Mouse (Mus musculus): ENCODE data around the gene Hist2h2aa1. TPM values are rescaled to one million over a fixed set of nuclear protein-coding genes. Genes with fewer than 3 reads are reported as not detected.
A peak's percentile ranks its signal among the peaks of the same experiment; 100 is the strongest.
"Not testable (repeated sequence)": the region's sequence is repeated elsewhere in the genome, so short reads cannot be mapped to it uniquely, and the experiment has no call there.

The Hist2h2aa1 gene
- polyA plus RNA-seq, 1 experiment, result 90.6 TPM

DNA sequence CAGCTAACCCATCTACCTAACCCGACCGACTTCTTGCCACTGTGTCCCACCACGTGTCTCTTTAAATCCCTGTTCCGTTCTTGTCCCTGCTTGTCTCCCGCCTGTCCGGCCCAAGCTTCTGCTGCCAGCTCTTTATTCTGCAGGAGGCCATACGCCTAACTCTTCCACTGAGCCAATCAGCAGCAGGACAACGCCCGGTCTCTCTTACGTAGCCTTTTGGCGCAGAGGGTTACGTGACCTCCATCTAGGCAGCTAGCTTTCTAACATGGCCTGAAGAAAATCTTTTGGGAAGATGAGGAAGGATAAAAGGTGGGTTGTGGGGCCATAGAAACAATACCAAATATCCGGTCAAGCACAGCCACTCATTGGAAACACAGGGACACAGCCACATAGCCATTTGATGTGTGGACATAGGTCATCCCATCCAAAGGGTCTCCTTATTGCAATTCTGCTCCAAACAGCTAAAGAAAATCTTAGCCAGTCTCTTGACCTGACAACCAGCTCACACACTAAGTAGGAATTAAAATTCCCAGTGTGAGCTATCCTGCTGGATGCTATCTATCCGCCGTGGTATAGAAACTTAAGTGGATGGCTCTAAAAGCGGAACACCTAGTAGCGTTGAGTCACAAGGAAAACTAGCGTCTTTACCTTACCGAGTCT is 17.0 kb downstream of the Hist2h2aa1 start:
- TF ChIP-seq CTCF (IDR thresholded peaks at IDR 0.05; ENCODE audit: borderline replicate concordance, extremely low read depth, insufficient read depth, insufficient read length) (no peak), POLR2A (IDR thresholded peaks at IDR 0.05; ENCODE audit: borderline replicate concordance, extremely low read depth, insufficient read depth, insufficient read length, poor library complexity, severe bottlenecking) (peak; percentile 24; the same call in 1 of the 2 replicates)
- DNase-seq (ENCODE audit: low read depth), result peak; percentile 94

DNA sequence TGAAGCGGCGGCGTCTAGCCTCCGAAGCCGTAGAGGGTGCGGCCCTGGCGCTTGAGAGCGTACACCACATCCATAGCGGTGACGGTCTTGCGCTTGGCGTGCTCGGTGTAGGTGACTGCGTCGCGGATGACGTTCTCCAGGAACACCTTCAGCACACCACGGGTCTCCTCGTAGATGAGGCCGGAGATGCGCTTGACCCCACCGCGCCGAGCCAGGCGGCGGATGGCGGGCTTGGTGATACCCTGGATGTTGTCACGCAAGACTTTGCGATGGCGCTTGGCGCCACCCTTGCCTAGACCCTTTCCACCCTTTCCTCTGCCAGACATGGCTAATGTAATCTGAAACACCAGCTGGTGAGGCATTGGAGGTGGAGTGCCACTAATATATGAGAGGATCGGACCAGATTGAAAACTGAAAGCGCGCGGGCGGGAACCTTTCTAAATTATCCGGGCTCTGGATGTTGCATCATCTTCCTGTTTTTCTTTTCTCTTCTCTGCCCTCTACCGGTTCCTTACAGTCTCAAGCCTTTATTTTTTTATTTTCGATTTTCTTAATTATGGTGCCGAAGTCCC is 17.8 kb downstream of the Hist2h2aa1 start, which contains the start of gene Hist2h4:
Gene Hist2h4 (minus strand): TSS at position 333 of the 572 bp plus-strand sequence.
- TF ChIP-seq POLR2A (IDR thresholded peaks at IDR 0.05; ENCODE audit: borderline replicate concordance, extremely low read depth, insufficient read depth, insufficient read length, poor library complexity, severe bottlenecking), result peak; percentile 82; the same call in 1 of the 2 replicates
- peak; percentile 40; the same call in 1 of the 2 replicates for TF ChIP-seq CTCF (IDR thresholded peaks at IDR 0.05; ENCODE audit: borderline replicate concordance, extremely low read depth, insufficient read depth, insufficient read length)
- peak; percentile 98 for DNase-seq (ENCODE audit: low read depth)

DNA sequence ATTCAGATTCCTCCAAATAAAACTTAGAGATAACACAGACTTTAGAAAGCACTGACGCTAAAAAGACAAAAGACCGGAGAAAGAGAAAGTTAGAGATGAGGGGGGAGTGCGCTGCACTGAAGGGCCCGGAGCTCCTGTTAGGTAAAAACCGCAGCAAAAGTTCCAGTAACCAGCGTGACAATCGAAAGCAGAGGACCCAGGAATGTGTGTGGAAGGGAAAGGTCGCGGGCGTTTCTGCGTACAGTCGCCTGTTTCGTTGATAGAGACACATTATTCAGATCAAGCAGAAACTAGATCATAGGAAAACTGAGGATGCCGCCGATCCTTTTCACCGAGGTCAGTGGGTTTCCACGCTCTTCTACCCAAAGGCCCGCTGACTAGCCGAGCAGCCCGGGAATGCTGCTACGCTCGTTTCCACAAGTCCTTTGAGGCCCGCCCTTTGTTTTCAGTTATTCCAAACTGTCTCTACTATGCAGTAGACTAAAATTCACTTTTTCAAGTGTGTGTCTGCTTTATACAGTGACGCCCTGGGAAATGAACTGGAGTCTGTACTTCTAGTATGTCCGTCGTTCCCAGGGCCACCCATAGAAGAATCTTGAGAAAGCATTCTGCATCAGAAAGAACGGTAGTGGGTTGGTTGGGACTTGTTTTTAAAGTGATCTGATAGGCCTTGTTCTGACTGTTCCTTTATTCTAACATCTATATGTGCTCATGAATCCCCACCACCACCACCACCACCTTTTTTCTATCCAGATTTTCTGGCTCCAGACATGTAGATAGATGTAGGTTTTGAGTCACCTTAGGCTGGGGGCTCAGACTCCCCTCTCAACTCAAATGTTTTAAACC is 18.5 kb downstream of the Hist2h2aa1 start:
- TF ChIP-seq POLR2A (IDR thresholded peaks at IDR 0.05; ENCODE audit: borderline replicate concordance, extremely low read depth, insufficient read depth, insufficient read length, poor library complexity, severe bottlenecking) (no peak), CTCF (IDR thresholded peaks at IDR 0.05; ENCODE audit: borderline replicate concordance, extremely low read depth, insufficient read depth, insufficient read length) (no peak)
- DNase-seq (ENCODE audit: low read depth), result no peak

DNA sequence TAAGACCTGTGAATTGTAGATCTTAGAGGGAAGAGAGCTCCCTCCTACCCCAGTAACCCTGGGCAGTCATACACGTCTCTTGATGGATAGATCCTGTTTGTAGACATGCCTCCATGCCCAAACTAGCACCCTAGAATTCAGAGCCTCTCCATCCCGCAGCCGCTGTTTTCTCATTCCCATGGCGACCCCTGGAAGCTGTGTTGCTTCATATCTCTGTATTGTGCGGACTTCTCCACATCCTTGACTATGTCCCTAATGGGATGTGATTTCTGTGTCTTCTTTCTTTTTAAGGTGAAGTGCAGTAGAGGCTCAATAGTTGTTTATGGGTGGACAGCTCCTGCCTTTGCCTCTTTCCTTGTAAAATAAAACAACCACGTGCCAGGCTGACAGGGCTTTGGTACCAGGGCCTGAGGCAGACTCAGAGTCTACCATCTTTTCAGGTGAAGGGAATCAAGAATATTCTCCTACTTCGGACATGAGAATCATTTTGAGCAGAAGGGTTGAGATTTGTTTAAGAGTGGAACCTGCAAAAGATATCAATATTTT is 19.2 kb downstream of the Hist2h2aa1 start:
- no peak for DNase-seq (ENCODE audit: low read depth)
- no peak for TF ChIP-seq CTCF (IDR thresholded peaks at IDR 0.05; ENCODE audit: borderline replicate concordance, extremely low read depth, insufficient read depth, insufficient read length)

DNA sequence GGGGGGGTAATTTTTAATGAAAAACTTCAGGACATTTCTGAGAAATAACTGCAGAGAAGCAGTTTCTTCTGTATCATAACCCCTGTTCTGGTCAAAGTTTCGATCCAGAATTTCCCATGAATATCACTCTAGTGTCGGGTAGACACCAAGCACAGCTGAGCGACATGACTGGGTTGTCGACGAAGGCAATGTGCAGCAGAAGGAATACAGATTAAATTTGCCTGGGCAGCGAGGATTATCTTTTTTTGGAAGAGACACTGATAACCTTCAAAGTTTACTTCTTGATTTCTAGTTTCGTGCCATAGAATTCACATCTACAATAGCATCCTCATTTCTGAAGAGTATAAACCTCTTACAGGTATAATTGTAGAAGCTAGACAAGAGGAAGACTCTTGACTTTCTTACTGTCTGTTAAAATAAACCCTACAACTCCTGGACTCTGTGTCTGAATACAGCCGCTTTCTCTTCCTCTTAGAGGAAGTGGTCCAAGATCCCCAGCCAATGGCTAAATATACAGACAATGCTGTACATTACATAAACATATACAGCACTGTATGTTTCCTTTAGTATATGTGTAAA is 20.9 kb downstream of the Hist2h2aa1 start:
- DNase-seq (ENCODE audit: low read depth), result no peak
- no peak for TF ChIP-seq CTCF (IDR thresholded peaks at IDR 0.05; ENCODE audit: borderline replicate concordance, extremely low read depth, insufficient read depth, insufficient read length)
- no peak for TF ChIP-seq POLR2A (IDR thresholded peaks at IDR 0.05; ENCODE audit: borderline replicate concordance, extremely low read depth, insufficient read depth, insufficient read length, poor library complexity, severe bottlenecking)

DNA sequence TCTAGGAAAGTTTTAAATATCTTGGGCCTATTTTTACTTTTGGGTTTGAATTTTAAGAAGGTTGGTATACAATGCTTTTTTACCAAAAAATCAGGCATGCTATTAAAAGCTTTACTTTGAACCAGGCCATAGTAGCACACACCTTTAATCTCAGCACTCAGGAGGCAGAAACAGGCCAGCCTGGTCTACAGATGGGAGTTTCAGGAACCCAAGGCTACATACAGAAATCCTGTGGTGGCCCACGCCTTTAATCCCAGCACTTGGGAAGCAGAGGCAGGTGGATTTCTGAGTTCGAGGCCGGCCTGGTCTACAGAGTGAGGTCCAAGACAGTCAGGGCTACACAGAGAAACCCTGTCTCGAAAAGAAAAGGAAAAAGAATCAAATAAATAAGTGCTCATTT is 22.2 kb downstream of the Hist2h2aa1 start:
- DNase-seq (ENCODE audit: low read depth), result no peak
- TF ChIP-seq POLR2A (IDR thresholded peaks at IDR 0.05; ENCODE audit: borderline replicate concordance, extremely low read depth, insufficient read depth, insufficient read length, poor library complexity, severe bottlenecking) (no peak), CTCF (IDR thresholded peaks at IDR 0.05; ENCODE audit: borderline replicate concordance, extremely low read depth, insufficient read depth, insufficient read length) (no peak)

DNA sequence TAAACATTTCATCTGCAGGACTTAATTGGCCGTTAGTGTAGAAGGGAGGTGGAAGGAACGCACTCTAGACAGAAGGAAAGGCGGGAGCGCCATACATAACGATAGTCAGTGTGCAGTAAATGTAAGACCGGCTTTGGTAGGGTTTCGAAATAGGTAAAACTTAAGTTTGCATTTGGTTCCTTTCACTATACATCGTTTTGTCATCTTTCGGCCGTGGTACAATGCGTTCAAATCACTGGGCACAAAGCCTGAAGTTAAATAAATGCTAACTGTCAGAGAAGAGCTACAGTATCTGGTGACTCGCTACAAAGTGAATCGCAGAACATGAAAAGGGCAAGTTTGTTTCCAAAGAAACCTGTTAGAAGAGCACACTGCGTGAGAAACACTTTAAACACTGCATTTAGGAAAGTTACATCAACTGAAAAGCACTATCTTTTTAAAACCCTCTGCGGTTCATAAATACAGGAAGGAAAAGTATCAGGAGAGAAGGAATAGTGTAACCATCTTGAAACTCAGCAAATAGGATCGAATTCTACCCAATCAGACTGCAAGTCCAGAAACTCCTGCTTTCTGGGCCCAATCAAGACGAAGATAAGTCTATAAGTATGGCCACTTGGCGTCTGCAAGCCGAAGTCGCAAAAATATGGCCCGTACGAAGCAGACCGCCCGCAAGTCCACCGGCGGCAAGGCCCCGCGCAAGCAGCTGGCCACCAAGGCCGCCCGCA is 22.9 kb downstream of the Hist2h2aa1 start, which contains the start of gene Hist2h3b:
Gene Hist2h3b (plus strand): TSS at position 604 of the 725 bp plus-strand sequence.
- DNase-seq (ENCODE audit: low read depth), result peak; percentile 98
- TF ChIP-seq POLR2A (IDR thresholded peaks at IDR 0.05; ENCODE audit: borderline replicate concordance, extremely low read depth, insufficient read depth, insufficient read length, poor library complexity, severe bottlenecking) (peak; percentile 58; the same call in 1 of the 2 replicates), CTCF (IDR thresholded peaks at IDR 0.05; ENCODE audit: borderline replicate concordance, extremely low read depth, insufficient read depth, insufficient read length) (no peak)

DNA sequence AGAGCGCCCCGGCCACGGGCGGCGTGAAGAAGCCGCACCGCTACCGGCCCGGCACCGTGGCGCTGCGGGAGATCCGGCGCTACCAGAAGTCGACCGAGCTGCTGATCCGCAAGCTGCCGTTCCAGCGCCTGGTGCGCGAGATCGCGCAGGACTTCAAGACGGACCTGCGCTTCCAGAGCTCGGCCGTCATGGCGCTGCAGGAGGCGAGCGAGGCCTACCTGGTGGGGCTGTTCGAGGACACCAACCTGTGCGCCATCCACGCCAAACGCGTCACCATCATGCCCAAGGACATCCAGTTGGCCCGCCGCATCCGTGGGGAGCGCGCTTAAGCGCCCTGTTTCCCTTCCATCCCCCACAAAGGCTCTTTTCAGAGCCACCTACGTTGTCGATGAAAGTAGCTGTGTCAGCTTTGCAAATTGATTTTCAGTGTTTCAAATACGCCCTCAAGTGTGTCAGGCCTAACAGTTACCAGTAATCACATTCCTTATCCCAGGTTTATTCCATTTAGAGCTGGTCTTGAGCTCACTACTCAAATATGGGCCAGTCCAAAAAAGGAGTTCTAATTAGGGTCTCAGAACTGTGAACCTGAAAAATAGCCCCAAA is 23.6 kb downstream of the Hist2h2aa1 start:
- not testable (repeated sequence) for DNase-seq (ENCODE audit: low read depth)

DNA sequence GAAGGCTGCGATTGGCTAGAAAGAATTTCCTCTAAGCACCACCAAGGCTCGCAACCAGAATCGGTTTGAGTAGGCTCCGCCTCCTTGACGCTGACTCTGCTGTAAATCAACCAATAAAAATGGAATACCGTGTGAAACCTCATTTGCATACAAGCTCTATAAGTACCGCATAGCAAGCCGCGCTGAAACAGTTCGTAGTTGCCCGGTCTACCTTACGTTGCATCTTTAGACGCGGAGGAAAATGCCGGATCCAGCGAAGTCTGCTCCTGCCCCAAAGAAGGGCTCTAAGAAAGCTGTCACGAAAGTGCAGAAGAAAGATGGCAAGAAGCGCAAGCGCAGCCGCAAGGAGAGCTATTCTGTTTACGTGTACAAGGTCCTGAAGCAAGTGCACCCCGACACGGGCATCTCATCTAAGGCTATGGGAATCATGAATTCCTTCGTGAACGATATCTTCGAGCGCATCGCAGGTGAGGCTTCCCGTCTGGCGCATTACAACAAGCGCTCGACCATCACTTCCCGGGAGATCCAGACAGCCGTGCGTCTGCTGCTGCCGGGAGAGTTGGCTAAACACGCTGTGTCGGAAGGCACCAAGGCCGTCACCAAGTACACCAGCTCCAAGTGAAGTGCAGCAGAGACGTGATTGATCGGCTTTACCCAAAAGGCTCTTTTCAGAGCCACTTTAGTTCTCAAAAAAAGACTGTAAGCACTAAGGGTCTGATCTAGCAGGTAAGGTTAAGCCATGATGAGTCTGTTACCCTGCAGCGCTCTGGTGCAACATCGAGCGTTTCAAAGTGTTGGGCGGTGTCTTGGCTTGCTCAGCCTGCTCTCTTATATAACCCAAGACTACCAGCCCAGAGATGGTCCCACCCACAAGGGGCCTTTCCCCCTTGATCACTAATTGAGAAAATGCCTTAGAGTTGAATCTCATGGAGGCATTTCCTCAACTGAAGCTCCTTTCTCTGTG is 24.5 kb downstream of the Hist2h2aa1 start, which contains the start of gene Hist2h2bb:
Gene Hist2h2bb (plus strand): TSS at position 242 of the 964 bp plus-strand sequence.
- peak; percentile 99 for DNase-seq (ENCODE audit: low read depth)
- TF ChIP-seq POLR2A (IDR thresholded peaks at IDR 0.05; ENCODE audit: borderline replicate concordance, extremely low read depth, insufficient read depth, insufficient read length, poor library complexity, severe bottlenecking) (peak; percentile 84), CTCF (IDR thresholded peaks at IDR 0.05; ENCODE audit: borderline replicate concordance, extremely low read depth, insufficient read depth, insufficient read length) (no peak)
